Mouse (Mus musculus) cerebellum, adult 9-11 months (tissue): ENCODE results near the gene Slc44a2.
"Not testable (repeated sequence)": the region's sequence is repeated elsewhere in the genome, so short reads cannot be mapped to it uniquely, and the experiment has no call there.

ENCODE experiments used
- DNase-seq: peaks from one replicate; pipeline ENCODE4 v3.0.0; 2022

The Slc44a2 gene

GRCm38 (mm10) chr9:21320619-21321512, at the start of gene Slc44a2:
Gene Slc44a2, plus strand, starts transcription at chr9:21320698.
- DNase-seq, result peak; percentile 85

GRCm38 (mm10) chr9:21272391-21272790, 48.1 kb upstream of the Slc44a2 start:
- no peak for DNase-seq

- no peak for DNase-seq
Measured at GRCm38 (mm10) chr9:21273094-21273493, 47.4 kb upstream of the Slc44a2 start.

- no peak for DNase-seq
Measured at GRCm38 (mm10) chr9:21273520-21274228, 46.8 kb upstream of the Slc44a2 start.

- DNase-seq, result no peak
Measured at GRCm38 (mm10) chr9:21274336-21274735, 46.2 kb upstream of the Slc44a2 start.

GRCm38 (mm10) chr9:21275013-21275710, 45.3 kb upstream of the Slc44a2 start:
- no peak for DNase-seq

GRCm38 (mm10) chr9:21275727-21276126, 44.8 kb upstream of the Slc44a2 start:
- no peak for DNase-seq

- DNase-seq, result no peak
Measured at GRCm38 (mm10) chr9:21276307-21276706, 44.2 kb upstream of the Slc44a2 start.

- DNase-seq, result no peak
Measured at GRCm38 (mm10) chr9:21277776-21278175, 42.7 kb upstream of the Slc44a2 start.

- no peak for DNase-seq
Measured at GRCm38 (mm10) chr9:21283591-21283990, 36.9 kb upstream of the Slc44a2 start.

GRCm38 (mm10) chr9:21283994-21284393, 36.5 kb upstream of the Slc44a2 start:
- no peak for DNase-seq

- no peak for DNase-seq
Measured at GRCm38 (mm10) chr9:21286753-21287152, 33.7 kb upstream of the Slc44a2 start.

GRCm38 (mm10) chr9:21287571-21288402, 32.7 kb upstream of the Slc44a2 start, which contains the start of gene Kri1:
Gene Kri1, minus strand, starts transcription at chr9:21287969.
- peak; percentile 98 for DNase-seq

GRCm38 (mm10) chr9:21288404-21289336, 31.8 kb upstream of the Slc44a2 start:
- DNase-seq, result peak; percentile 70

- DNase-seq, result no peak
Measured at GRCm38 (mm10) chr9:21289337-21289671, 31.2 kb upstream of the Slc44a2 start.

- DNase-seq, result peak; percentile 83
Measured at GRCm38 (mm10) chr9:21290589-21290988, 29.9 kb upstream of the Slc44a2 start.

- DNase-seq, result peak; percentile 100
Measured at GRCm38 (mm10) chr9:21291022-21291787, 29.3 kb upstream of the Slc44a2 start, which contains the start of gene Cdkn2d. Gene Cdkn2d, minus strand, starts transcription at chr9:21291407.

GRCm38 (mm10) chr9:21291868-21292267, 28.6 kb upstream of the Slc44a2 start:
- DNase-seq, result not testable (repeated sequence)

- DNase-seq, result no peak
Measured at GRCm38 (mm10) chr9:21292271-21292670, 28.2 kb upstream of the Slc44a2 start.

GRCm38 (mm10) chr9:21299014-21299413, 21.5 kb upstream of the Slc44a2 start:
- no peak for DNase-seq
